Mouse (Mus musculus): ENCODE results near the gene Tm4sf5. TPM values are rescaled to one million over a fixed set of nuclear protein-coding genes. Genes with fewer than 3 reads are reported as not detected.
A peak's percentile ranks its signal among the peaks of the same experiment; 100 is the strongest.

The Tm4sf5 gene
- total RNA-seq, 2 experiments from 2014 or later, result 1.2 TPM; not detected in 1

DNA sequence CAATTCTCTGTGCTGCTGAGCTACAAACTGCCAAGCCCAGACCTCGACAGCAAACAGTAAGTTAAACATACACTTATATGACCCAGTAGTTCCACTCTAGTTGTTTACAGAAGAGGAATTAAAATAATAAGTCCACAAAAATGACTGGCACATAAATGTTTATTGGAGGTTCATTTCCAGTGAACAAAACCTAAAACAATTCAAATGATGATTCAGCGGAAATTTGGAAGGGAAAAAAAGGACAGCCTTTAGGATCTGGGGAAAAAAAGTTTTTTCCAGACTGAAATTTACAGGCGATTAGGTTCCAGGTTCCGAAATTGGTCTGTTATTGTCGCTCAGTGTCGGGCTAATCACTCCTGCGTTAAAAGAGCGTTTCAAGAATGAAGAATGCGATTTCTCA is 34.4 kb downstream of the Tm4sf5 start:
- intact Hi-C loops (cut with DNase I), result no loop called here
- no peak for DNase-seq

DNA sequence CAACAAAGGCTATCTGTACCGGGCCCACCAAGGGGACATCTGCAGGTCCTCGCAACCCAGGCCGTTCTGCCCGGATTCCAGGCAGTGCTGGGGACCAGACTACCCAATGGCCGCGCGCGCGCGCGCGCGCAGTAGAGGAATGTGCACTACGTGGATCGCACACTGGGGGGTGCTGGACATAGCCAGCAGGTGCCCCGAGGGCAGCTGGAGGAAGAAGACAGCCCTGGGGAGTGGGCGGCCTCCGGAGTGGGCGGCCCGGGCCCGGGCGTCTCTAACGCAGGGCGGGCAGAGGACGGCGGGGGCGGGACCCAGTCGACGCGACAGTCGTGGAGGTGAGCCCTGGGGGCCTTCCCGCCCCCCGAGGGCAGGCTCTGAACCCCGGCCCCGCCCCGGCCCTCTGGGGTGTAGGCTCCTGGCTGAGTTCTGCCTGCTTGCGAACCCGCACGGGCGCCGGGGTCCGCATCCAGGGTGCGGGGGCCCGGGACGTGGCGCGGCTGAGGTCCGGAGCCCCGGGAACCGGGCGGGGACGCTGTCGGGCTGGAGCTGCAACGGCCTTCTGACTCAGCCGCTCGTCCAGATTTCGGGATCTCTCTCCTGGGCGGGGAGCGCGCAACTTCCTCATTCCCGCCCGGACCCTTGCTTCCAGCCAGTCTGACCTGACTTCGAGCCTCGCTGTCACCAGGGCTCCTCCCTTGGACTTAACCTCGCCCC is 35.0 kb downstream of the Tm4sf5 start, which contains the start of gene Pld2:
Gene Pld2, plus strand, starts transcription at position 188 of the 711 bp plus-strand sequence.
- intact Hi-C loops (cut with DNase I), result no loop called here
- peak; percentile 75 for DNase-seq

DNA sequence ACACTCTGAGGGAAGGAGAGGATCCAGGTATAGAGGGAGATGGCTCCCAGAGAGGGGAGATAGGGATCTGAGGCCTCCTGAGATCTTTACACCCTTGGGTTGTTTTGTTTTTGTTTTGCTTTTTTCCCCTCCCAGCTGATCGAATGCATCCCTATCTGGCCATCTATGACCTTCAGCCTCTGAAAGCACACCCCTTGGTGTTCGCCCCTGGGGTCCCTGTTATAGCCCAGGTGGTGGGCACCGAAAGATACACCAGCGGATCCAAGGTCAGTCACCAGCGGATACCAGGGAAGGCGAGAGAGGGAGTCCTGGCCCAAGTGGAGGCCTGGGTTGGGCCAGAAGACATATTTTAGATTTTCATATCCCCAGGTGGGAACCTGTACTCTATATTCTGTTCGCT is 35.9 kb downstream of the Tm4sf5 start:
- DNase-seq, result no peak
- intact Hi-C loops (cut with DNase I), result no loop called here

DNA sequence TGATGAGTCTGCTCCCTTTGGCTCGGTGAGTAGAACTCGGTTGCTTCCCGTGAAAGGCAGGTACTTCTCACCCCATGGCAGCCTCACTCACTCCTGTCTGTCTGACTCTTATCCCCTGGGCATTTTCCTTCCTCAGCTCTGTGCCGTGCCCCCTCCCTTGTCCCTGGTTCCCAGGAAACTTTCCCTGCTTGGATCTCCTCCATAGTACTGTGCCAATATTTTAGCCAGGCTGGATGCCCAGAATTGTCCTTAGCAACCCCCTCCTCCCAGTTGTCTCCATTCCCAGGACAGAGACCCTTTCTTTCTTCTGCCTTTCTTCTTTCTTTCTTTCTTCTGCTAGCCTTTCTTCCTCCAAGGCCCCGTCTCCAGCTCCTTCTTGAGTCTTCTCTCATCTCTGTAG is 36.4 kb downstream of the Tm4sf5 start:
- intact Hi-C loops (cut with DNase I), result no loop called here
- no peak for DNase-seq

DNA sequence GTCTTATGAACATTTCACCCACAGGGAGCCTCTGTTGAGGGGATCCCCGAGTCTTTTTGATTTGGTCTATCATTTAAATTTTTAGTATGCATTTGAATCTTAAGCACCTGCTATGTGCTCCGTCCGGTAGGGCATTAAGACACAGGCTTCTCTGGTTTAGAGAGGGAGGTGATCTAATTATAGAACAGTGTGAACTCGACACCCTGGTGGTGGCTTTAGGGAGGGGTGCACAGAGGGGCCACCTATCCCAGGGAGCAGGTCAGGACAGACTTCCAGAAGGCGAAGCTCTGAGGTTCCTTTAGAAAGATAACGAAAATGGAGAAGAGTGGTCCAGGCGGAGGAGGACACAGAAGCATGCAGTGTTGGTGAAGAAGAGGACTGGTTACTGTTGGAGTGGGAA is 39.5 kb downstream of the Tm4sf5 start:
- DNase-seq, result no peak

DNA sequence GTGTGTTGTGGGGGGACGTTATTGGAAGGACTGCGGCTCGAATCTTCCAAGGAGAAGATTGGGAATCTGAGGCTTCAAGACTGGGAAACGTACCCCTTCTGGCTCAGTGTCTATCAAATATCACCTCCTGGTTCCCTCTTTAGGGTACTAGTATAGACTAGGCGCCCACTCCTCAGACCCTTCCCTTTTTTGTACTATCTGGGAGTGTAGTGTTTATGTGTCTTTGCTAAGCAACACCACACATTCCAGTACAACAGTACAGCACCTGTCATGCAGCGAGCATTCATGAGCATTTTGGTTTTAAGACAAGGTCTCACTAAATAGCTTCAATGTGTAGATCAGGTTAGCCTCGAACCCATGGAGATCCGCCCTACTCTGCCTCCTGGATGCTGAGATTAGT is 46.5 kb downstream of the Tm4sf5 start:
- intact Hi-C loops (cut with DNase I), result no loop called here
- DNase-seq, result no peak

More for the DNA sequence above, 39.5 kb downstream of the Tm4sf5 start:
- intact Hi-C loops (cut with DNase I), result no loop called here

DNA sequence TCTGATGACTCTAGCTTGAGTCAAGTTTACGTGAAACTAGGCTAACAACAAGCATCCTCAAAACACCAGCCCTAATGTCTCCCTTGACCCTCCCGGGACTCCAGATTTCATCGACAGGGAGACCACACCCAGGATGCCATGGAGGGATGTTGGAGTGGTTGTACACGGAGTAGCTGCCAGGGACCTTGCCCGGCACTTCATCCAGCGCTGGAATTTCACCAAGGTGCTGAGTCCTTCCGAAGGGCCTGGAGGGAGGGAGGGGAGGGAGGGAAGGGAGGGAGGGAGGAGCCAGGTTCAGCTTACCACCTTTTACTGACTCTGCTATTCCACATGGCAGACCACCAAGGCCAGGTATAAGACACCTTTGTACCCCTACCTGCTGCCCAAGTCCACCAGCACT is 48.9 kb downstream of the Tm4sf5 start:
- no peak for DNase-seq
- intact Hi-C loops (cut with DNase I), result no loop called here

DNA sequence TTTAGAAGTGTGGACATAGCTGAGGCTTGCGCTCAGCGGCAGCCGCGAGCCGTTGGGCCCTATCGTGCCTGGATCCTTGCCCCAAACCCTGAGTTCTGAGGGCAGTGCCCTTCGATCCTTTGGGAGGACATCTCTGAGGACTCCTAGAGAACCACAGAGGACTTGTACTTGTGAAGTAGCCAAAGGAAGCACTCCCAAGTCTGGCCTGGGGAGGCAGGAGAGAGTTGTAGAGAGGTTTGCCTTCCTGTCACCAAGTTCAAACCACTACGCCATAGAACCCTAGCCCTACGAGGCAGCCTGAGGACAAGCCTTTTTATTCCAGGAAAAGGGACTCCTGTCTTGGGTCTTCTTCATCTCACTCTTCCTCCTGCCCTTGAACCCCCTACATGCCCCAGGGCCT is 52.5 kb downstream of the Tm4sf5 start:
- intact Hi-C loops (cut with DNase I), result no loop called here
- no peak for DNase-seq

Other genes starting within 250 kb of the Tm4sf5 start
- under 1 TPM; 0.18 to 0.40 TPM for gene Alox12, start 249.9 kb upstream of the Tm4sf5 start, total RNA-seq (2021)
- under 1 TPM; 0.26 to 0.42 TPM for gene Alox12e, start 182.6 kb upstream of the Tm4sf5 start, total RNA-seq (2021)
- gene Alox15, start 153.2 kb upstream of the Tm4sf5 start, total RNA-seq (2021), result not detected
- 10 to 100 TPM; 52.1 to 55.9 TPM for gene Pelp1, start 95.2 kb upstream of the Tm4sf5 start, total RNA-seq (2021)
- gene Arrb2, start 72.6 kb upstream of the Tm4sf5 start, total RNA-seq (2021), result 10 to 100 TPM; 76.6 to 81.3 TPM
- gene Med11, start 53.3 kb upstream of the Tm4sf5 start, total RNA-seq (2021), result 10 to 100 TPM; 25.7 to 28.0 TPM
- gene Zmynd15, start 45.8 kb upstream of the Tm4sf5 start, total RNA-seq (2021), result 1 to 10 TPM; 1.2 to 3.7 TPM
- under 1 TPM; 0.68 to 0.91 TPM for gene Cxcl16, start 45.3 kb upstream of the Tm4sf5 start, total RNA-seq (2021)
- under 1 TPM in 1 of 2 experiments, not detected in 1; 0.62 TPM for gene Vmo1, start 9.4 kb downstream of the Tm4sf5 start, total RNA-seq (2021)
- gene Gltpd2, start 14.0 kb downstream of the Tm4sf5 start, total RNA-seq (2021), result not detected
- 100 to 1,000 TPM; 269 to 276 TPM for gene Psmb6, start 20.1 kb downstream of the Tm4sf5 start, total RNA-seq (2021)
- not detected for gene Gm40193, start 27.7 kb downstream of the Tm4sf5 start, total RNA-seq (2021)
- 10 to 100 TPM; 32.1 to 34.2 TPM for gene Pld2, start 34.8 kb downstream of the Tm4sf5 start, total RNA-seq (2021)
- gene Mink1, start 57.6 kb downstream of the Tm4sf5 start, total RNA-seq (2021), result 100 to 1,000 TPM; 115 to 139 TPM
- gene 4930544D05Rik, start 110.6 kb downstream of the Tm4sf5 start, total RNA-seq (2021), result not detected
- gene Chrne, start 114.0 kb downstream of the Tm4sf5 start, total RNA-seq (2021), result not detected
- under 1 TPM in 1 of 2 experiments, not detected in 1; 0.18 TPM for gene Gp1ba, start 133.9 kb downstream of the Tm4sf5 start, total RNA-seq (2021)
- 10 to 100 TPM; 52.1 to 52.3 TPM for gene Rnf167, start 142.0 kb downstream of the Tm4sf5 start, total RNA-seq (2021)
- 10 to 100 TPM; 88.6 to 92.5 TPM for gene Slc25a11, start 142.2 kb downstream of the Tm4sf5 start, total RNA-seq (2021)
- gene Pfn1, start 149.4 kb downstream of the Tm4sf5 start, total RNA-seq (2021), result 100 to 1,000 TPM; 319 to 321 TPM
- gene Eno3, start 152.0 kb downstream of the Tm4sf5 start, total RNA-seq (2021), result 1 to 10 TPM; 8.1 to 9.3 TPM
- gene Spag7, start 164.2 kb downstream of the Tm4sf5 start, total RNA-seq (2021), result 10 to 100 TPM; 50.6 to 56.8 TPM
- 10 to 100 TPM; 65.7 to 69.5 TPM for gene Camta2, start 182.9 kb downstream of the Tm4sf5 start, total RNA-seq (2021)
- gene Inca1, start 194.9 kb downstream of the Tm4sf5 start, total RNA-seq (2021), result under 1 TPM; 0.30 to 0.77 TPM
- gene Kif1c, start 195.3 kb downstream of the Tm4sf5 start, total RNA-seq (2021), result 10 to 100 TPM; 35.1 to 35.5 TPM